Mouse (Mus musculus) G1E (cell line): ENCODE data around the gene Mynn.

ENCODE experiments used
- CTCF ChIP-seq: IDR thresholded peaks from 2 replicates; pipeline ENCODE4 v1.5.1; 2012; ENCODE audit warnings: low read depth, low read length, inconsistent platforms, mixed read lengths
- GATA1 ChIP-seq: IDR thresholded peaks from 2 replicates; pipeline ENCODE4 v1.6.1; 2012; ENCODE audit warnings: borderline replicate concordance, low read length, inconsistent platforms, mixed read lengths
- POLR2AphosphoS5 ChIP-seq: IDR thresholded peaks from 2 replicates; pipeline ENCODE4 v1.6.1; 2012; ENCODE audit warnings: low read depth, low read length, inconsistent platforms; ENCODE audit not compliant: insufficient replicate concordance

GRCm38 (mm10) chr3:30597271-30597670 lies 4.6 kb upstream of the Mynn start:
- TF ChIP-seq CTCF (no peak), POLR2AphosphoS5 (no peak), GATA1 (no peak)
